Mouse (Mus musculus) MEL (cell line): Measurements from ENCODE around the gene Fbxw8. TPM values are rescaled to one million over a fixed set of nuclear protein-coding genes. Genes with fewer than 3 reads are reported as not detected.

ENCODE experiments used
- DNase-seq: peaks from one replicate; pipeline ENCODE4 v3.0.0; 2011; ENCODE audit warnings: low read depth, low spot score
- H3K27ac ChIP-seq: 2 replicates; pipeline ENCODE4 v1.5.1; 2012; ENCODE audit warnings: low read depth, mild to moderate bottlenecking, control low read depth, low read length, moderate library complexity; ENCODE audit not compliant: control insufficient read depth
- H3K27me3 ChIP-seq, 2 experiments: fragments of 150-350 bp in 1 of 2; sonication (generic) in 1 of 2; 2 replicates each; pipeline ENCODE4 v1.6.1; 2012; ENCODE audit warnings: low read length in 2 of 2, mild to moderate bottlenecking in 2 of 2, improper control_type of control experiment in 1 of 2, moderate library complexity in 1 of 2; ENCODE audit not compliant: insufficient read depth in 2 of 2, control insufficient read depth in 1 of 2
- H3K36me3 ChIP-seq, 2 experiments: 2 replicates each; pipeline ENCODE4 v1.6.1; 2012 to 2014; ENCODE audit warnings: low read length in 2 of 2, improper control_type of control experiment in 1 of 2, inconsistent platforms in 1 of 2, mild to moderate bottlenecking in 1 of 2; ENCODE audit not compliant: insufficient read depth in 2 of 2, control insufficient read depth in 1 of 2
- H3K4me1 ChIP-seq, 2 experiments: fragments of 150-350 bp in 1 of 2; sonication (generic) in 1 of 2; 2 replicates each; pipeline ENCODE4 v1.6.1; 2012; ENCODE audit warnings: low read length in 2 of 2, improper control_type of control experiment in 1 of 2, mild to moderate bottlenecking in 1 of 2; ENCODE audit not compliant: insufficient read depth in 2 of 2, control insufficient read depth in 1 of 2
- H3K4me3 ChIP-seq, 2 experiments: fragments of 150-350 bp in 1 of 2; sonication (generic) in 1 of 2; 2 replicates each; pipeline ENCODE4 v1.5.1; 2012; ENCODE audit warnings: low read depth in 2 of 2, low read length in 2 of 2, mild to moderate bottlenecking in 2 of 2, moderate library complexity in 2 of 2, control low read depth in 1 of 2, improper control_type of control experiment in 1 of 2; ENCODE audit not compliant: control insufficient read depth in 1 of 2, insufficient read depth in 1 of 2
- H3K79me2 ChIP-seq: 2 replicates; pipeline ENCODE4 v1.6.1; 2012; ENCODE audit warnings: mild to moderate bottlenecking, low read length, moderate library complexity; ENCODE audit not compliant: control insufficient read depth, poor library complexity, insufficient read depth
- H3K9ac ChIP-seq: 2 replicates; pipeline ENCODE4 v1.6.1; 2012; ENCODE audit warnings: low read depth, mild to moderate bottlenecking, control low read depth, low read length, moderate library complexity; ENCODE audit not compliant: control insufficient read depth, poor library complexity, severe bottlenecking
- H3K9me3 ChIP-seq: fragments of 150-350 bp; sonication (generic); replicated peaks from 2 replicates; pipeline ENCODE4 v1.6.1; 2012; ENCODE audit warnings: mild to moderate bottlenecking, low read length, improper control_type of control experiment, moderate library complexity; ENCODE audit not compliant: insufficient read depth
- BHLHE40 ChIP-seq: IDR thresholded peaks from 2 replicates; pipeline ENCODE4 v1.6.1; 2012; ENCODE audit warnings: low read depth, mild to moderate bottlenecking, inconsistent platforms, low read length, improper control_type of control experiment, borderline replicate concordance
- CHD1 ChIP-seq: IDR thresholded peaks from 2 replicates; pipeline ENCODE4 v1.6.1; 2012; ENCODE audit warnings: low read depth, mild to moderate bottlenecking, inconsistent platforms, low read length, improper control_type of control experiment
- CHD2 ChIP-seq: IDR thresholded peaks from 2 replicates; pipeline ENCODE4 v1.6.1; 2011; ENCODE audit warnings: low read length, improper control_type of control experiment
- CTCF ChIP-seq, 3 experiments: IDR thresholded peaks in 2 of 3; conservative IDR thresholded peaks in 1 of 3; 2 replicates each; pipeline ENCODE4 v1.5.1; 2011 to 2012; ENCODE audit warnings: low read length in 3 of 3, low read depth in 2 of 3, mild to moderate bottlenecking in 2 of 3, improper control_type of control experiment in 1 of 3, inconsistent platforms in 1 of 3, mixed read lengths in 1 of 3, moderate library complexity in 1 of 3; ENCODE audit not compliant: control insufficient read depth in 1 of 3, insufficient read depth in 1 of 3, poor library complexity in 1 of 3, severe bottlenecking in 1 of 3
- E2F4 ChIP-seq: IDR thresholded peaks from 2 replicates; pipeline ENCODE4 v1.6.1; 2011; ENCODE audit warnings: low read depth, low read length, improper control_type of control experiment, borderline replicate concordance
- EP300 ChIP-seq, 2 experiments: IDR thresholded peaks; 2 replicates each; pipeline ENCODE4 v1.6.1; 2011; ENCODE audit warnings: improper control_type of control experiment in 2 of 2, low read length in 2 of 2, low read depth in 1 of 2, mild to moderate bottlenecking in 1 of 2
- ETS1 ChIP-seq: IDR thresholded peaks from 2 replicates; pipeline ENCODE4 v1.6.1; 2012; ENCODE audit warnings: low read depth, mild to moderate bottlenecking, inconsistent platforms, low read length, improper control_type of control experiment, moderate library complexity
- GABPA ChIP-seq: IDR thresholded peaks from 2 replicates; pipeline ENCODE4 v1.6.1; 2012; ENCODE audit warnings: low read depth, mild to moderate bottlenecking, inconsistent platforms, low read length, improper control_type of control experiment, moderate library complexity
- HCFC1 ChIP-seq: IDR thresholded peaks from 2 replicates; pipeline ENCODE4 v1.6.1; 2012; ENCODE audit warnings: low read depth, mild to moderate bottlenecking, inconsistent platforms, low read length, improper control_type of control experiment, moderate library complexity
- MAFK ChIP-seq: IDR thresholded peaks from 2 replicates; pipeline ENCODE4 v1.6.1; 2011; ENCODE audit warnings: low read depth, mild to moderate bottlenecking, low read length, improper control_type of control experiment, borderline replicate concordance
- MAX ChIP-seq: IDR thresholded peaks from 2 replicates; pipeline ENCODE4 v1.6.1; 2011; ENCODE audit warnings: low read length, improper control_type of control experiment
- MAZ ChIP-seq: IDR thresholded peaks from 2 replicates; pipeline ENCODE4 v1.6.1; 2012; ENCODE audit warnings: low read depth, mild to moderate bottlenecking, inconsistent platforms, low read length, improper control_type of control experiment
- MXI1 ChIP-seq: IDR thresholded peaks from 2 replicates; pipeline ENCODE4 v1.6.1; 2011; ENCODE audit warnings: mild to moderate bottlenecking, low read depth, low read length, improper control_type of control experiment
- MYB ChIP-seq: IDR thresholded peaks from 2 replicates; pipeline ENCODE4 v1.6.1; 2011; ENCODE audit warnings: mild to moderate bottlenecking, low read depth, low read length, improper control_type of control experiment
- POLR2A ChIP-seq, 2 experiments: IDR thresholded peaks; 2 replicates each; pipeline ENCODE4 v1.6.1; 2011 to 2012; ENCODE audit warnings: low read length in 2 of 2, mild to moderate bottlenecking in 2 of 2, control low read depth in 1 of 2, improper control_type of control experiment in 1 of 2, low read depth in 1 of 2, moderate library complexity in 1 of 2; ENCODE audit not compliant: control insufficient read depth in 1 of 2, insufficient read depth in 1 of 2, poor library complexity in 1 of 2
- POLR2AphosphoS2 ChIP-seq: IDR thresholded peaks from 2 replicates; pipeline ENCODE4 v1.6.1; 2011; ENCODE audit warnings: low read length, improper control_type of control experiment
- RAD21 ChIP-seq: IDR thresholded peaks from 2 replicates; pipeline ENCODE4 v1.6.1; 2011; ENCODE audit warnings: mild to moderate bottlenecking, low read depth, low read length, improper control_type of control experiment
- RCOR1 ChIP-seq: IDR thresholded peaks from 2 replicates; pipeline ENCODE4 v1.6.1; 2012; ENCODE audit warnings: low read depth, mild to moderate bottlenecking, inconsistent platforms, low read length, improper control_type of control experiment
- SIN3A ChIP-seq: IDR thresholded peaks from 2 replicates; pipeline ENCODE4 v1.6.1; 2012; ENCODE audit warnings: low read length, improper control_type of control experiment, inconsistent platforms
- SMC3 ChIP-seq: IDR thresholded peaks from 2 replicates; pipeline ENCODE4 v1.6.1; 2011; ENCODE audit warnings: low read depth, low read length, improper control_type of control experiment
- TBP ChIP-seq: IDR thresholded peaks from 2 replicates; pipeline ENCODE4 v1.8.0; 2011; ENCODE audit warnings: low read depth, low read length, improper control_type of control experiment
- TCF12 ChIP-seq: IDR thresholded peaks from 2 replicates; pipeline ENCODE4 v1.6.1; 2014; ENCODE audit warnings: low read depth, mild to moderate bottlenecking, inconsistent platforms, low read length, improper control_type of control experiment, moderate library complexity
- ZC3H11A ChIP-seq: IDR thresholded peaks from 2 replicates; pipeline ENCODE4 v1.6.1; 2012; ENCODE audit warnings: low read depth, mild to moderate bottlenecking, inconsistent platforms, low read length, improper control_type of control experiment
- ZKSCAN1 ChIP-seq: IDR thresholded peaks from 2 replicates; pipeline ENCODE4 v1.6.1; 2012; ENCODE audit warnings: low read depth, mild to moderate bottlenecking, inconsistent platforms, low read length, improper control_type of control experiment, moderate library complexity
- polyA plus RNA-seq, 2 experiments: library from polyadenylated mRNA; stranded (reverse) in 1 of 2; unstranded in 1 of 2; fragments of >175 nt in 1 of 2; fragments of >200 nt in 1 of 2; gene quantifications; 2 replicates each; pipeline versions ENCODE4 v1.2.1 to v1.2.4; 2012; ENCODE audit warnings: low replicate concordance in 2 of 2, low read depth in 1 of 2; ENCODE audit not compliant: insufficient read length in 2 of 2, insufficient read depth in 1 of 2, missing spikeins in 1 of 2
- total RNA-seq: library from RNA; depleted of rRNA; stranded (reverse); fragments of 300-350 nt; gene quantifications from 2 replicates; pipeline ENCODE4 v1.2.3, GENCODE M21; 2012

Fbxw8 gene
- total and polyA plus RNA-seq, 3 experiments, result 49.9 to 57.4 (median 52.5) TPM

DNA sequence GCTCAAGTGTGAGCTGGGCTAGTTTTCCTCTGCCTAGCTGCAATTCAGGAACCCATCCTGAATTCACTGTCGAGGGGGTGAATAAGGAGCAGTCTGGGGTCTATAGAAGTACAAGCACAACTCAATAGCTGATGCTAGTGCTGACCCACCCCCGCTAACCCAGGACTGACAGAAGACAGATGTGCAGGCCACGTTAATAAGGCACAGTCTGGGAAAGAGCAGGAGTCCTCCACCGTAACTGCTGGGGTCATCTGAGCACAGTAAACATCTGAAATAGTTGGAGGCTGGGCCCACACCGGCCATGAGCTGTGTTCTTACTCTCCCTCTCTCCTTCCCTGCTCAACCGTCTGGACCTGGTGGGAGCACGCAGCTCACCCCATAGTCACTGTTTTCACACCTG is 68.3 kb downstream of the Fbxw8 start:
- H3K27me3 ChIP-seq, result no peaks in the 10 kb centered on the region
- TF ChIP-seq BHLHE40 (no peak), ZKSCAN1 (no peak), MAFK (no peak), CHD2 (no peak), GABPA (no peak), POLR2A (IDR thresholded peaks at IDR 0.05; ENCODE audit: control insufficient read depth in 1 of 2, insufficient read depth in 1 of 2, low read depth in 1 of 2, low read length in 2 of 2, poor library complexity in 1 of 2) (no peak), RCOR1 (no peak), TBP (no peak), TCF12 (no peak), CTCF (IDR thresholded peaks at IDR 0.05 in 2 of 3, conservative IDR thresholded peaks at IDR 0.05 in 1 of 3; ENCODE audit: control insufficient read depth in 1 of 3, insufficient read depth in 1 of 3, low read depth in 2 of 3, low read length in 3 of 3, poor library complexity in 1 of 3, severe bottlenecking in 1 of 3) (no peak), SMC3 (no peak)
- TF ChIP-seq, all 39 proteins: peak for 0
- Histone ChIP-seq H3K27ac (no peak overlapping the region), H3K79me2 (no peaks in the 10 kb centered on the region), H3K9me3 (no peaks in the 10 kb centered on the region), H3K36me3 (no peaks in the 10 kb centered on the region; a peak in 1 of 4 replicates), H3K4me1 (peaks cover 0 to 3% of the 10 kb centered on the region in 2 experiments; a peak in 1 of 4 replicates), H3K4me3 (no peak overlapping the region), H3K9ac (no peak overlapping the region)
- no peak for DNase-seq

- no peak for TF ChIP-seq RCOR1
- no peak for TF ChIP-seq RAD21
- TF ChIP-seq MAX, result no peak
- TF ChIP-seq ZKSCAN1, result no peak
- TF ChIP-seq MXI1, result no peak
- TF ChIP-seq CHD2, result no peak
- no peak for TF ChIP-seq CHD1
- no peak for TF ChIP-seq MAZ
- no peak for TF ChIP-seq POLR2AphosphoS2
- TF ChIP-seq TBP, result no peak
- no peak for TF ChIP-seq SIN3A
- TF ChIP-seq ETS1, result no peak
- no peak for TF ChIP-seq MYB
- no peak for TF ChIP-seq ZC3H11A
- TF ChIP-seq HCFC1, result no peak
- TF ChIP-seq E2F4, result no peak
- no peak for TF ChIP-seq EP300 (IDR thresholded peaks at IDR 0.05; ENCODE audit: low read depth in 1 of 2, low read length in 2 of 2)
- H3K4me1 ChIP-seq, result peaks cover 0 to 3% of the 10 kb centered on the region in 2 experiments; a peak in 1 of 4 replicates
- no peaks in the 10 kb centered on the region for H3K9me3 ChIP-seq
- DNase-seq, result no peak
- no peak overlapping the region for H3K27ac ChIP-seq
- H3K79me2 ChIP-seq, result no peaks in the 10 kb centered on the region
- no peaks in the 10 kb centered on the region; a peak in 1 of 4 replicates for H3K36me3 ChIP-seq
- H3K9ac ChIP-seq, result no peak overlapping the region
- no peaks in the 10 kb centered on the region for H3K27me3 ChIP-seq
- H3K4me3 ChIP-seq, result no peak overlapping the region
These were observed 70.0 kb downstream of the Fbxw8 start for GRCm38 (mm10) chr5:118085313-118085712.
